ENCODE assay signal across 20 mouse cellular contexts in genomic region chr11:95214305-95214704, GRCm38 (mm10). TPM values are rescaled to one million over a fixed set of nuclear protein-coding genes. Genes with fewer than 3 reads are reported as not detected.
DNase-seq lines count a peak whose midpoint lies in the region; ATAC-seq lines count a peak whose summit lies in the region.
"Had no signal": no experiment of that assay in that cellular context is flagged by ENCODE, and none has a peak within 500 bp of the region (broad histone marks: within the 10 kb centered on the region; RNA-seq: fewer than 3 reads in every experiment).

No protein-coding gene starts in this region.

- H3K9ac ChIP-seq in hindbrain, embryonic 13.5 days: peak overlapping the region; percentile 1; the same call in 1 of the 2 replicates
- no peak overlapping the region for H3K9ac ChIP-seq in hindbrain, embryonic 14.5 days
- H3K9ac ChIP-seq in embryonic facial prominence, embryonic 11.5 days (replicated peaks; ENCODE audit: low read length): no peak overlapping the region
- H3K9ac ChIP-seq in intestine, embryonic 16.5 days (ENCODE audit: low read depth, low read length): no peak overlapping the region
- no peak overlapping the region for H3K9ac ChIP-seq in stomach, embryonic 15.5 days
- H3K9ac ChIP-seq: midbrain, embryonic 12.5 days had no signal

- no peak for DNase-seq in hindbrain, embryonic 14.5 days (ENCODE audit: low spot score)
- peak; percentile 71 for DNase-seq in embryonic facial prominence, embryonic 11.5 days (ENCODE audit: low spot score)
- no peak for DNase-seq in kidney, postnatal 10 days
- DNase-seq in heart, adult 8-10 months (ENCODE audit: low spot score): no peak
- DNase-seq: adrenal gland, postnatal 25 days; cerebellum, adult 9-11 months; gastrocnemius, postnatal 10 days; kidney, adult 18-20 months; lung, postnatal 4 days; right cerebral cortex, postnatal 25 days had no signal

- no peak overlapping the region for H3K27ac ChIP-seq in hindbrain, embryonic 13.5 days
- H3K27ac ChIP-seq in hindbrain, embryonic 14.5 days: no peak overlapping the region
- H3K27ac ChIP-seq in embryonic facial prominence, embryonic 11.5 days (replicated peaks; ENCODE audit: low read depth, low read length): 0 out of 2 replicates have a peak overlapping the region, but pooled peaks have one; percentile 47
- no peak overlapping the region for H3K27ac ChIP-seq in intestine, embryonic 16.5 days (ENCODE audit: low read length)
- peak overlapping the region; percentile 44 for H3K27ac ChIP-seq in stomach, embryonic 15.5 days
- H3K27ac ChIP-seq: midbrain, embryonic 12.5 days had no signal

- H3K36me3 ChIP-seq in hindbrain, embryonic 13.5 days: no peaks in the 10 kb centered on the region
- no peaks in the 10 kb centered on the region for H3K36me3 ChIP-seq in hindbrain, embryonic 14.5 days (replicated peaks; ENCODE audit: control insufficient read depth, insufficient read depth)
- H3K36me3 ChIP-seq in embryonic facial prominence, embryonic 11.5 days (replicated peaks; ENCODE audit: control insufficient read depth, insufficient read depth, low read depth, low read length): no peaks in the 10 kb centered on the region
- no peaks in the 10 kb centered on the region for H3K36me3 ChIP-seq in intestine, embryonic 16.5 days (ENCODE audit: control insufficient read depth, insufficient read depth, low read length)
- no peaks in the 10 kb centered on the region for H3K36me3 ChIP-seq in stomach, embryonic 15.5 days
- H3K36me3 ChIP-seq: midbrain, embryonic 12.5 days had no signal

- H3K4me3 ChIP-seq in hindbrain, embryonic 13.5 days: no peak overlapping the region
- no peak overlapping the region for H3K4me3 ChIP-seq in hindbrain, embryonic 14.5 days (replicated peaks; ENCODE audit: low read length)
- no peak overlapping the region for H3K4me3 ChIP-seq in embryonic facial prominence, embryonic 11.5 days (ENCODE audit: low read depth, low read length)
- H3K4me3 ChIP-seq in intestine, embryonic 16.5 days (ENCODE audit: low read length): no peak overlapping the region
- H3K4me3 ChIP-seq in stomach, embryonic 15.5 days (replicated peaks): no peak overlapping the region
- H3K4me3 ChIP-seq: midbrain, embryonic 12.5 days; myocyte had no signal

- WGBS in hindbrain, embryonic 13.5 days: 6% methylated on average over 5 of the region's 5 CpGs
- WGBS in hindbrain, embryonic 14.5 days: 13% methylated on average over 5 of the region's 5 CpGs
- WGBS in embryonic facial prominence, embryonic 11.5 days: 6% methylated on average over 5 of the region's 5 CpGs
- WGBS in intestine, embryonic 16.5 days: 16% methylated on average over 5 of the region's 5 CpGs
- WGBS in stomach, embryonic 15.5 days: 6% methylated on average over 5 of the region's 5 CpGs

- H3K4me2 ChIP-seq in hindbrain, embryonic 13.5 days: no peak overlapping the region
- H3K4me2 ChIP-seq in hindbrain, embryonic 14.5 days (replicated peaks): no peak overlapping the region
- H3K4me2 ChIP-seq in embryonic facial prominence, embryonic 11.5 days (ENCODE audit: low read depth, low read length): peak overlapping the region; percentile 13; the same call in 1 of the 2 replicates
- no peak overlapping the region for H3K4me2 ChIP-seq in intestine, embryonic 16.5 days (ENCODE audit: low read depth, low read length)
- H3K4me2 ChIP-seq in stomach, embryonic 15.5 days: no peak overlapping the region
- H3K4me2 ChIP-seq: midbrain, embryonic 12.5 days had no signal

- ATAC-seq in hindbrain, embryonic 13.5 days (ENCODE audit: low FRiP score): no peak; the same call in 1 of the 2 replicates
- ATAC-seq in hindbrain, embryonic 14.5 days (ENCODE audit: low FRiP score): no peak
- ATAC-seq in embryonic facial prominence, embryonic 11.5 days (replicated peaks; ENCODE audit: insufficient number of reproducible peaks, low FRiP score, low TSS enrichment, low read depth): no peak
- peak; percentile 15; the same call in 1 of the 2 replicates for ATAC-seq in intestine, embryonic 16.5 days
- ATAC-seq in stomach, embryonic 15.5 days (ENCODE audit: insufficient read depth, low FRiP score, low read depth): peak; percentile 9; the same call in 1 of the 2 replicates

- peaks cover 31% of the 10 kb centered on the region for H3K27me3 ChIP-seq in hindbrain, embryonic 13.5 days
- H3K27me3 ChIP-seq in hindbrain, embryonic 14.5 days (ENCODE audit: control insufficient read depth, insufficient read depth, low read length): 0 out of 2 replicates have a peak, but pooled peaks cover 5% of the 10 kb centered on the region
- H3K27me3 ChIP-seq in embryonic facial prominence, embryonic 11.5 days (ENCODE audit: control insufficient read depth, insufficient read depth, low read length): peaks cover 2% of the 10 kb centered on the region; the same call in 1 of the 2 replicates
- H3K27me3 ChIP-seq in intestine, embryonic 16.5 days (replicated peaks; ENCODE audit: control insufficient read depth, insufficient read depth, low read length): 0 out of 2 replicates have a peak, but pooled peaks cover 2% of the 10 kb centered on the region
- no peaks in the 10 kb centered on the region for H3K27me3 ChIP-seq in stomach, embryonic 15.5 days (replicated peaks)

- no peaks in the 10 kb centered on the region for H3K9me3 ChIP-seq in hindbrain, embryonic 13.5 days
- no peaks in the 10 kb centered on the region for H3K9me3 ChIP-seq in hindbrain, embryonic 14.5 days (ENCODE audit: control insufficient read depth, low read length)
- no peaks in the 10 kb centered on the region for H3K9me3 ChIP-seq in embryonic facial prominence, embryonic 11.5 days (replicated peaks; ENCODE audit: control insufficient read depth, low read length)
- H3K9me3 ChIP-seq in intestine, embryonic 16.5 days (ENCODE audit: control insufficient read depth, low read length): no peaks in the 10 kb centered on the region
- no peaks in the 10 kb centered on the region for H3K9me3 ChIP-seq in stomach, embryonic 15.5 days
- H3K9me3 ChIP-seq: midbrain, embryonic 12.5 days had no signal

- H3K4me1 ChIP-seq in hindbrain, embryonic 13.5 days (replicated peaks): peaks cover 24% of the 10 kb centered on the region
- peaks cover 3% of the 10 kb centered on the region; the same call in 1 of the 2 replicates for H3K4me1 ChIP-seq in hindbrain, embryonic 14.5 days (replicated peaks; ENCODE audit: control insufficient read depth, insufficient read depth, low read length)
- H3K4me1 ChIP-seq in embryonic facial prominence, embryonic 11.5 days (ENCODE audit: control insufficient read depth, insufficient read depth, low read length): peaks cover 16% of the 10 kb centered on the region
- H3K4me1 ChIP-seq in intestine, embryonic 16.5 days (ENCODE audit: control insufficient read depth, insufficient read depth, low read length): peaks cover 6% of the 10 kb centered on the region; the same call in 1 of the 2 replicates
- H3K4me1 ChIP-seq in stomach, embryonic 15.5 days: peaks cover 27% of the 10 kb centered on the region

RNA-seq across cellular contexts. Expression of gene Tac4, which starts 47.0 kb away (rescaled TPM):
- polyA plus RNA-seq in hindbrain, embryonic 13.5 days (2015; fragmentation: Nextera tagmentation; extraction: Ambion mirVana): not detected in 2 replicates
- polyA plus RNA-seq in hindbrain, embryonic 14.5 days (2014; fragmentation: Nextera tagmentation; extraction: Ambion mirVana): 0.17 TPM in 1 of 2 replicates, not detected in the other
- polyA plus RNA-seq in embryonic facial prominence, embryonic 11.5 days (2014; fragmentation: Nextera tagmentation; extraction: Ambion mirVana): not detected in 2 replicates
- polyA plus RNA-seq in intestine, embryonic 16.5 days (2015; fragmentation: Nextera tagmentation; extraction: Ambion mirVana): not detected in 2 replicates
- polyA plus RNA-seq in stomach, embryonic 15.5 days (2015; fragmentation: Nextera tagmentation; extraction: Ambion mirVana): 0.10 and 0.14 TPM in 2 replicates
- not detected for total RNA-seq in heart, adult 8-10 months (2022)
- total RNA-seq: adrenal gland, postnatal 25 days; gastrocnemius, postnatal 10 days; heart, postnatal 25 days; layer of hippocampus, postnatal 25 days; left cerebral cortex, postnatal 36 days; neutrophil, adult 5-6 weeks had no signal
- polyA plus RNA-seq: liver, embryonic 16.5 days had no signal

Comparison
In these comparisons a context has a peak if more than half of its experiments do, and no peak if none do; other contexts are left out.
1. ATAC-seq: peak in intestine, embryonic 16.5 days (single experiment) and stomach, embryonic 15.5 days (single experiment); none in hindbrain, embryonic 13.5 days (single experiment), hindbrain, embryonic 14.5 days (single experiment) and embryonic facial prominence, embryonic 11.5 days (single experiment).
2. H3K27ac ChIP-seq: peak in embryonic facial prominence, embryonic 11.5 days (single experiment) and stomach, embryonic 15.5 days (single experiment); none in hindbrain, embryonic 13.5 days (single experiment), hindbrain, embryonic 14.5 days (single experiment) and intestine, embryonic 16.5 days (single experiment).